Mouse (Mus musculus) left cerebral cortex, adult 11 months (tissue): ENCODE results near the gene Slc1a5.

Experiments
- DNase-seq: peaks from one replicate; pipeline ENCODE4 v3.0.0; 2022; ENCODE audit warnings: low spot score

Slc1a5 gene

GRCm38 (mm10) chr7:16819794-16820193 lies 38.7 kb downstream of the Slc1a5 start:
- no peak for DNase-seq

DNA sequence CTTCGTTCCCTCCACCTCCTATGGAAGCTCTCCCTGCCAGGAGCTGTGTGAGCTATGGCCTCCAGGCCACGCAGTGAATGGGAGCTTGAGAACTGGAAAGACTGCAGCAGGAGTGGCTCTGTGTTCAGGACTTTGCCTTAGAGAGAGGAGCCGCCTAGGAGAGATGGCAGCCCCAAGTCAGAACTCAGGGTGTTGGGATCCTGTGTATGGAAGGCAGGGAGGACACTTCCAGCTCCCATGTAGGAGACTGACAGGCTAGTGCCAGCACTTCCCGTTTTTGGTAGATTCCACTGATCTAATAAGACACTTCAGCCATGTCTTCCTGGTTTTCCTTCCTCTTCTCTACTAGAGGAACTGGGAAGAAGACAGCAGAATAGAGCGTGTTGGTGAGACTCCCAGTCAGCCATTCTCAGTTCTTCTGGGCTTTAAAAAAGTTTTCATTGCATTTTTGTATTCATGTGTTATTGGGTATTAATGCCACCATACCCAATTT lies 39.2 kb downstream of the Slc1a5 start:
- DNase-seq, result no peak

DNA sequence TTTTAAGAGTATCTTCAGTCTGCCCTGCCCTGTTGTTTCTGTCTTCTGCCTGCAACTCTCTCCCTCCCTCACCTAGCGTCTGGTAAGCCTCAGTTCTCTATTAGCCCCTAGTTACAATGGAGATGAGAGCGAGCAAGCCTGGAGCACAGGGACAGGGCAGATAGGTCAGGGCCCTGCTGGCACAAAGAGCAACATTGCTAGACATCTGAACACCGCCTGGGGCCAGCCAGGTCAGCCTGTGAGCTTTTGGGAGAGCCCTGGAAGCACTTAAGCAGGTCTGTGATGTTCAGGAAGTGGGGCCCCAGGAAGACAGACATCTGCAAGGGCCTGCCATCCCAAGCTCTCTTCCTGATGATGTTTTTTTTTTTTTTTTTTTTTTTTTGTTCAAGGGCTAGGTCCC lies 40.0 kb downstream of the Slc1a5 start:
- no peak for DNase-seq

- DNase-seq, result peak; percentile 71
These were observed 40.5 kb downstream of the Slc1a5 start for GRCm38 (mm10) chr7:16821669-16822101.

GRCm38 (mm10) chr7:16823734-16824133 lies 42.6 kb downstream of the Slc1a5 start:
- DNase-seq, result peak; percentile 75

DNA sequence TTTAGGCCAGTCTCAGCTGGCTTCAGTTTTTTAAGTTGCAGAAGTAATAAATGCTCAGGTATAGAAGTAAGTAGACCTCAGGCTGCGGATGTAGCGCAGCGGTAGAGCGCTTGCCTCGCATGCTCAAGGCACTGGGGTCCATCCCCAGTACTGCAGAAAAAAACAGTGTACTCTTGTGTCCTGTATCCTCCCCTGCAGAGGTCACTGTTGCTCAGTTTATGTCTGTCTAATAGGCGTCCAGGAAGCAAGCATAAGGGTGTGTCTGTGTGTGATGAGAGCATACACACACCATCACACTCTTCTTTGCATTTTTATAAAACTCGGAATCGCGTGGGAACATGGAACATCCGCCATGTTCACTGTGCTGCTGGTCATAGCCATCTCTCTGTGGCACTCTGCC lies 44.6 kb downstream of the Slc1a5 start:
- DNase-seq, result no peak

DNA sequence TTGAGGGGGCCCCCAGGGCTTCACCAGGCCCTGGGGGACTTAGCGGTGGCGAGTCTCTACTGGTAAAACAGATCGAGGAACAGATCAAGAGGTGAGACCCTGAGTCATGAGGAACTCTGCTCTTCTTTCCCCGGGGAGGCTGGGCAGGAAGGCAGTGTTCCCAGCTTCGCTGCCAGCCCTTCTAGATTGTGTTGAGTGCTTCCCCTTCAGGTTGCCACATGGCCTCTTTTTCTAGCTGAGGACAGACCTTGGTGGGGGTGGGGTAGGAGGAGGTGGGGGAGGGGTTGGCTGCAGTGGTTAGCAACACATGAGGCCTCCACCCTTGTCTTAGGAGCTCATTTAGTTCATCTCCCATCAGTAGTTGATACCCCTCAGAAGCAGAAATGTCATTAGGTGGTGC lies 45.4 kb downstream of the Slc1a5 start:
- DNase-seq, result no peak

- no peak for DNase-seq
These were observed 46.1 kb downstream of the Slc1a5 start for GRCm38 (mm10) chr7:16827274-16827673.

- DNase-seq, result no peak
These were observed 49.3 kb downstream of the Slc1a5 start for GRCm38 (mm10) chr7:16830449-16830848.

DNA sequence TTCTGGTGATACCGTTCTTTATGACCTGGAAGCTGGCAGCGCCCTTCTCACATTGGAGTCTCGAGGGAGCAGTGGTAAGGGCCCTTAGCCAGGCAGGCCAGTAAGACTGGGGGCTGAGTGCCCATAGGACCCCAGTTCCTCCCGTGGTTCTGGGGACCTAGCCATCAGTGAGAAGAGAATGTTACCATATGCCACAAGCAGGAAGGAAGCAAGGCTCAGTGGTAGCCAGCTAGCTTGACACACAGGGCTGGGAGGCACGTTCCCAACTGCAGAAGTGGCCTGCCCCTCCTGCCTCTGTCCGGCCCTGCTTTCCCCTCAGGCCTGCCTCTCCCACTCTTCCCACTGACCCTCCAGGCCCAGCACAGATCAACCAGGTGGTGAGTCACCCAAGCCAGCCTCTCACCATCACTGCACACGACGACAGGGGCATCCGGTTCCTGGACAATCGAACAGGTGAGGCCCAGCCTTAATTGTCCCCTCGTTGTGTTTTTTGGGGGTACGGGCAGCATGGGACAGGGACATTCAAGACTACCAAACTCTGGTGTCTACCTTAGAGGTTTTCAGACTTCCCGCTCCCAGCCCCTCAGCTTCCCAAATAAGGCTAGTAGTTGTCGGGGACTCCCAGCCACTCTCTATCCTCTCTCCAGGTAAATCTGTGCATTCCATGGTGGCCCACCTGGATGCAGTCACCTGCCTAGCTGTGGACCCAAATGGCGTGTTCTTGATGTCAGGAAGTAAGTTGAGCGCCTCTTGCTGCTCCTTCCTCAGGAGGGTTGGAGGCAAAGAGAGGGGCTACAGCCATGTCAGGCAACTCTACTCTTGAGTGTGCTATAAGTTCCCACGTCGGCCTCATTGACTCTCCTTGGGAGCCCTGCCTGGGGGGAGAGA lies 57.0 kb downstream of the Slc1a5 start:
- no peak for DNase-seq

GRCm38 (mm10) chr7:16838804-16839426 lies 57.8 kb downstream of the Slc1a5 start:
- no peak for DNase-seq

DNA sequence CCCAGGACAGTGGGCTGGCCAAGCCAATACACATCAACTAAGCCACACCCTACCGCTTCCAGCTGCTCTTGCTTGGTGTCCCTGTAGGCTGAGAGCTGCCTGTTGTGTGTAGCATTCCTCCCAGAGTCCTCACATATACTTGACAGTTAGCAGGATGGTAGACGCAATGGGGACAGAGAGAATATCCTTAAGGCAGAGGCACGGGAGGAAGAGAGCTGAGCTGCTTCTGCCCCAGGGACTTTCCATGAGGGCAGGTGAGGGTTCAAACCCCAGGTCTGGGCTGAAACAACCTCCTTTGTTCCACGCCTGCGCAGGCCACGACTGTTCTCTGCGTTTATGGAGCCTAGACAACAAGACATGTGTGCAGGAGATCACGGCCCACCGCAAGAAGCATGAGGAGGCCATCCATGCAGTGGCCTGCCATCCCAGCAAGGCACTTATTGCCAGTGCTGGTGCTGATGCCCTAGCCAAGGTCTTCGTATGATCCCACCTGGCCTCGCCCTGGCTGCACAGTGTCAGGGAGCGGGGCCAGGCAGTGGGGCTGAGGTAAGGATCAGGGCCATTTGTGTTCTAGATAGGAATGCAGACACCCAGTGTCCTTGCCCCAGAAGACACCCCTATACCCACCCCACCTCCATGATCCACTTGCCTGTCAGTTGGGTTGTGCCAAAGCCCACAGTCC lies 58.4 kb downstream of the Slc1a5 start:
- no peak for DNase-seq

DNA sequence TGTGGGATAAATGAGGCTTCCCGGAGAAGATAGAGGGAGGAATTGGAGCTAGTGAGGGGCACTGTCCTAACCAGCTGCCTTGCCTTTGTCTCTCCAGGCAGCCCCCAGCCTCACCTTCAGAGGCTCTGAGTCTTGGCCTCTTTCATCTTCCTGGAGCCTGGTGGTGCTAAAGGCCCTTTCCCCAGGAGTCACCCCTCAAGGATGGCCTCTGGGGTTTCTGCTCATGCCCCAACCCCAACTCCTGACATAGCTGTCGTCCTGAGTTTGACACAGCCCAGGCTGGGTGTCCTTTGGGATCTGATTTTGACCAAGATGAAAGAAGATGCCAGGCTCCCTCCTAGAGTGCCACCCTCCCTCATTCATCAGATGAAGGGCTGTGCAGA lies 59.0 kb downstream of the Slc1a5 start:
- DNase-seq, result no peak

GRCm38 (mm10) chr7:16841078-16841477 lies 59.9 kb downstream of the Slc1a5 start:
- no peak for DNase-seq

DNA sequence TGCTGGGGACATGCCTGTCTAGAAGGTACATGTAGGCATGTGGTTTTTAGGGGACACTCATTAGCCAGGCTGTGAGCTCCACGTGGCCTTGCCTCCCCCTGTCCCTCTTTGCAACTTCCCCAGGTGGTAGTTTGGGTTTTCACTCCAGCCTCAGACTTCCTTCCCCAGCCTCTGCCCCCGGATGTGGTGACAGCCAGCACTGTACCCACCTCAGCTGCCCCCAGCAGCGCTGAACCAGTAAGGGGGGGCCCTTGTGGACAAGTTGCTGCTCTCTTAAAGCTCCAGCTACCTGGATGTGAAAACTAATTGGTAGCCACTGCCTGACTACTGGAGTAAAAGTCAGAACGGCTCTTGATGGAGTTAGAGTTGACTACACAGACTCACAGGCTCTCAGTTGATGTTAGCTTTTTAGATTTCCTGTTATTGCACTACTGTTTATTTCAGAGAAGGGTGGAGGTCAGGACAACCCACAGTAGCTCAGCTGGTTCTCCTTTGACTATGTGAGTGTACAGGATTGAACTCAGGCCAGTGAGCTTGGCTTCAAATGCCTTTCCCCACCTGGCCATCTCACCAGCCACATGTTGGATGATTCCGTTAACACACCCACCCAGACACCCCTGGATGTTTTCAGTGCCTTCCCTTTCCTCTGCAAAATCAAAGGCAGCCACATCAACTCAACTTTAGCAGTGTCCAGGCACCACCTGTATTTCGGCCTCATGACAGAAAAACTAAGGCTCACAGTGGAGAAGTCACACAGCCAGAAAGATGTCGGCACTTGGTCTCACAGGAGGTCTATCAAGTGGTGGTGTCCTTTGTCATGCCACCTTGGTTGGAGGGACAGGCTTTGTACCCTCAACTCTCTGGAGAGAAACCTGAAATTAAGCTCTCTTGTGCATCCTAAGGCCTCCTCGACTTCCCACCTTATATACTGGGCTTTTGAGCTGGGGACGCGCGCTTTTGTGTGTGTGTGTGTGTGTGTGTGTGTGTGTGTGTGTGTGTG lies 60.7 kb downstream of the Slc1a5 start:
- no peak for DNase-seq

DNA sequence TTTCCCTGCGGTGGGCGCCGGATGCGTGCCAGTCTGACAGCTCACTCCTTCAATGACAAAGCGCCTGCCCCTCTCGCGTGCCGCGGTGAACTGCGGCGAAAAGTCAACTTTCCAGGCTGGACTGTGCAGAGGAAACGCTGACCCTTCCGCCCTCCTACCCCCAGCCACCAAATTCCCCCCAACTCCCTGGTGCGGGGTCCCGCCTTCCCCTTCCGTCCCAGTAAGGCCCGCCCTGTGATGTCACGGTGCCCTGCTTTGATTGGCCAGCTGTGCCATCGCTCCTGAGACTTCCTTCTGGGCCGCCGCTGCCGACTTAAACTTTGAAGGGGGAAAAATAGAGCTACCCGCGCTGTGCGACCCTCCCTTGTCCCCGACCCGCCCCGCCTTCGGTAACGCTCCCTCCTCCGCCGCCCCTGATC lies 61.5 kb downstream of the Slc1a5 start, which contains the start of gene Prkd2:
Gene Prkd2 (plus strand): TSS at position 258 of the 419 bp plus-strand sequence.
- DNase-seq, result peak; percentile 73

- DNase-seq, result no peak
These were observed 62.5 kb downstream of the Slc1a5 start for GRCm38 (mm10) chr7:16843441-16844171.

DNA sequence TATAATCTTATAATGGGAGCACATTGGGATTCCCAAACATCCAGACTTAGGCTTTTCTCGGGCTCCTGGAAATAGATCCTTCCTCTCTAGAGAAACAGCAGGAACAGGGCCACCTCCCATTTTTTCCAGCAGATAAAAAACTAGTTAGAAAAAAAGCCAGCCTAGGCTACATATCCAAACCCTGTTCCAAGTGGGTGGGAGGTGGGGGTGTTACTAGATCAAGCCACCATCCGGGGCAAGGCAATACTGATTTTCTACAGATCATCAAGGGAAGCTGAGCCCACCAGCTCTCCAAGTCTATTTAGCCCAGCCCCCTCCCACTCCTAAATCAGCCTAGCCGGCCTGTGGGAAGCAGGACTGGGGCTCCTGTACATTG lies 63.5 kb downstream of the Slc1a5 start:
- DNase-seq, result no peak

GRCm38 (mm10) chr7:16845072-16845819 lies 64.1 kb downstream of the Slc1a5 start:
- DNase-seq, result no peak

DNA sequence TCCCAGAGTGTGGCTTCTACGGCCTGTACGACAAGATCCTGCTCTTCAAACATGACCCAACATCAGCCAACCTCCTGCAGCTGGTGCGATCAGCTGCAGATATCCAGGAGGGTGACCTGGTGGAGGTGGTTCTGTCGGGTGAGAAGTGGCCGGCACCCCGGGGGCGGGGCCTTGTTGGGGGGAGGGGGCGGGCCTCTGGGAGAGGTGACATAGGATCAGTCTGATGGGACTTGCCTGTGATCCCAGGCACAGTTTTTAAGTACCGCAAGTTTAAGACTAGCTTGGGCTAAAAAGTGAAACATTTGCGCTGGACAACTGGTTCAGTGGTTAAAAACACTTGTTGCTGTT lies 64.7 kb downstream of the Slc1a5 start:
- no peak for DNase-seq
